Mouse (Mus musculus): ENCODE results near the gene Nell1.
A peak's percentile ranks its signal among the peaks of the same experiment; 100 is the strongest.

The Nell1 gene

DNA sequence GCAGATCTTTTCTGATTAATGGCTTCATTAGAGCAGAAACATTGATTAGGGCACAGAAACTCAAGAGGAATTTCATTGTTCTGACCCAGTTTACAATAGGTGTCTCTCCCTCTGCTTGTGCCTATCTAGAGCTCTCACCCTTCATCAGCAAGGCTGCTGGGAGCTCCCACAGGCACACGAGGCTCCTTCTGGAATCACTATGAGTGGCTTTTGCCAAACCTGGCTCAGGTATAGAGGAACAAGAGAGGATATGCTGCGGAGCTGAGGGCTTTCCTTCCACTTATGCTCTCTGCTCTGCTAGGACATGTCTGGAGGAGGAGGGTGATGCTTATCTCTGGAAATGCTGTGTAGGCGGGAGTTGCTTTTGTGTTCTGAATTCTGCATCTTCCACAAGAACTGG, 285.4 kb downstream of the Nell1 start:
- DNase-seq (ENCODE audit: low spot score in 2 of 2), result no peak

DNA sequence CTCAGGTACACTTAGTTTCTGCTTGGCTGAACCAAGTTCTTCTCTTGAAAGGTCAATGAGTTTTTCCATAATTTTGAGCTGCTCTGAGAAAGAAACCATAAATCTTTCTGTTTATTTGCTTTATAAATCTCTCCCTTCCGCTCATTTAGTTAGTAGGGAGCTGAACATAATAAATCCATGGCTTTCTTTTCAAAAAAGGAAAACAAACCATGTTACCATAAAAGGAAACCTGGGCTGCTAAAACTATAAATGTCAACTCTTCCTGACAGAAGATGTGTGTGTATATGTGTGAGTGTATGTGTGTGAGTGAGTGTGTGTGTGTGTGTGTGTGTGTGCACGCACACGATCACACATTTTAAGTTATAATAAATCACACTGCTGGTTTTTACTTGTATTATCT, 320.8 kb downstream of the Nell1 start:
- DNase-seq (ENCODE audit: low spot score in 2 of 2), result no peak

DNA sequence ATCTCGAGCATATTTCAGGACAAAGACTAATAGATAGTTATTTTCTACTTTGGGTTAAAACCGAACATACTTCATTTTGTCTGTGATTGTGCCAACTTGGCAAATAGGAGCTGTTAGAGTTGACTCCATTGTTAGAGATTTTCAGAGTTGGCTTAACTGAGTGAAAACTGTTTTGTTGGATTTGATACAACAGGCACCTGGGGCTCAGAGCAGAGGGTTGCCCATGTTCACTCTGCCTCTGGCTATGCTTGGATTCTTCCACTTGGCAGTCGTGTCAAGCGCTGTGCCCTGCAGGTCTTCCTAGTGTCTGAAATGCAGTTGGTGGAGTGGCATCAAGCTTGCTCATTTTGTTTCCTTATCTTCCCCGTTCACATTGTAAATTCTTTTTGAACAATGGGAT, 363.6 kb downstream of the Nell1 start:
- no peak for DNase-seq (ENCODE audit: low spot score in 2 of 2)

GRCm38 (mm10) chr7:50338757-50339156, 364.1 kb downstream of the Nell1 start:
- no peak for DNase-seq (ENCODE audit: low spot score in 2 of 2)

- DNase-seq (ENCODE audit: low spot score in 2 of 2), result no peak
Measured at GRCm38 (mm10) chr7:50351564-50351963, 376.9 kb downstream of the Nell1 start.

DNA sequence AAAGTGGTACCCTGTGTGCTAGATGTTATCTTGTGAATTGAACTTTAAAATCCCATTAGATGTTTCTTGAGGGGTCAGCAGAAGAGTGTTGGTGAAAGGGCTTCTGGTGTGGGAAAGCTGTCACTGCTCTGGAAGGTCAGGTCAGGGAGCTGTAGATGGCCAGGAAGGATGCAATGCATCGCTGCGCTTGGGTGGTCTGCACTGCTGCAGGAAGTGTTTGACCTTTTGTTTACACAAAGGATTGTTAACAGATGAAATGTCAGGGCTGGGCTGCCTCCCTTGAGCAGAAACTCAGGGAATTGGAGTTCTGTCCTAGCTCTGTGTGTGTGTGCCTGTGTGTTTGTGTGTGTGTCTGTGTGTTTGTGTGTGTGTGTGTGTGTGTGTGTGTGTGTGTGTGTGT, 382.5 kb downstream of the Nell1 start:
- no peak for DNase-seq (ENCODE audit: low spot score in 2 of 2)

GRCm38 (mm10) chr7:50362039-50362438, 387.4 kb downstream of the Nell1 start:
- no peak for DNase-seq (ENCODE audit: low spot score in 2 of 2)

GRCm38 (mm10) chr7:50374876-50375275, 400.2 kb downstream of the Nell1 start:
- DNase-seq (ENCODE audit: low spot score in 2 of 2), result peak; percentile 78 to 81

- no peak for DNase-seq (ENCODE audit: low spot score in 2 of 2)
Measured at GRCm38 (mm10) chr7:50410421-50410820, 435.8 kb downstream of the Nell1 start.

GRCm38 (mm10) chr7:50419976-50420375, 445.3 kb downstream of the Nell1 start:
- DNase-seq (ENCODE audit: low spot score in 2 of 2), result no peak

GRCm38 (mm10) chr7:50422422-50423195, 447.9 kb downstream of the Nell1 start:
- DNase-seq (ENCODE audit: low spot score in 2 of 2), result no peak

- no peak for DNase-seq (ENCODE audit: low spot score in 2 of 2)
Measured at GRCm38 (mm10) chr7:50429725-50430124, 455.1 kb downstream of the Nell1 start.

GRCm38 (mm10) chr7:50441237-50441636, 466.6 kb downstream of the Nell1 start:
- DNase-seq (ENCODE audit: low spot score in 2 of 2), result peak in 1 of 2 experiments; percentile 5

- no peak for DNase-seq (ENCODE audit: low spot score in 2 of 2)
Measured at GRCm38 (mm10) chr7:50447316-50447715, 472.7 kb downstream of the Nell1 start.

- no peak for DNase-seq (ENCODE audit: low spot score in 2 of 2)
Measured at GRCm38 (mm10) chr7:50467742-50468141, 493.1 kb downstream of the Nell1 start.

- no peak for DNase-seq (ENCODE audit: low spot score in 2 of 2)
Measured at GRCm38 (mm10) chr7:50470555-50470954, 495.9 kb downstream of the Nell1 start.

DNA sequence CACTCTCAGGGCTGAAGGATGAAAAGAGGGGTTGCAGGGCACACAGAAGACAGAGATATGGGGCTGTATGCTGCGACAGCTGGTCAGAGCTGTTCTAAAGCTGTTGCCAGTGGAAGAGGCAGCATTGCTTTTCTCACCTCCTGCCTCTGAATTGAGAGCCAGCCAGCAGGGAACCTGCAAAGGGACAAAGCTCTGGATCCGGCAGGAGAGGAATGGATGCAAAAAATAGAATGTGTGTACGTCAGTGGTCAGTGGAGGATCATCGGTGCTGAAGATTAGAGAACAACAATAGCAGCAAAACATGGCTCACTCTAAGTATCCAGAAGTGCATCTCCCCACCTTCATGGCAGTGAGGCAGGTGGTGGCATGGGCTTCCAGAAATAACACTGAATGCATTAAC, 507.3 kb downstream of the Nell1 start:
- DNase-seq (ENCODE audit: low spot score in 2 of 2), result peak; percentile 6 to 23

DNA sequence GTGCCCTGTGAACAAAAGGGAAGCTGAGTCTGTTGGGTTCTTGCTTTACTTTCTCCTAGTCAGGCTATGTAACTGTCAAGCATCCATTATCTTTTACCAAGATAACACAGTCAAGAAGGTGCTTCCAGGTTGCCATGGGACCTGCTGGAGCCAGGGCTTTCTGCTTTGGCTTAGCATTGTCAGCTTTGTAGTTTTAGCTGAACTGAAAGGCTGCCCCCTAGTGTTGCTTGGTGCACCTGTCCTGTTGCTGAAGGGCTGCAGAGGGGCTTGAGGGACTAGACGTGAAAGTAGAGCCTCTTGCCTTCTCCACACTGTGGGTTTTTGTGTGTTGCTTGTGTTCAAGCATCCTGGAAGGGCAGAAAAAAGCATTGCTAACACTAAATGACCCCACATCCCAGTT, 510.6 kb downstream of the Nell1 start:
- DNase-seq (ENCODE audit: low spot score in 2 of 2), result peak; percentile 27 to 49

DNA sequence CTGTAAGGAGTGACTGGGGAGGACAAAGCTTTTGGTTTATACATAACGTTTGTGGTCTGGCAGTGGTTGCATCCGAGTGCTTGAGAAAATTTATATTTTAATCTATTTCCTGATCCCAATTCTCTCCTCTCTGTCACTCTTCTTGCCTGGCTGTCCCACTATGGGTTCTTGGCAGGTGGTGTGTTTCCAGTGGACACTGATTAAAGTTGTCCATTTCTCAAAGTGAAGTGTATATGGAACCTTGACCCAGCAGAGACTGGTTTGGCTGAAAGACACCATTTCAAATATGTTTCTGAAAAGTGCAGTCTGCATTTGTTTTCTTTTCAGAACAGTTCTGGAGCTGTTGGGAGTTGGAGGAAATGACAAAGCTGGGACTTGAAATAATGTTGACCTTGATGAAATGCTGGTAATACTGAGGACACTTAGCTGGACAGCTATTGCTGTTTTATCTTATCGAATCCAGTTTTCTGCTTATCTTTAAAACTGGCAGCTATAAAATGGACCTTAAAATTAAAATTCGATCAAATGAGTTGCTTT, 512.3 kb downstream of the Nell1 start:
- DNase-seq (ENCODE audit: low spot score in 2 of 2), result no peak

GRCm38 (mm10) chr7:50501562-50501961, 526.9 kb downstream of the Nell1 start:
- DNase-seq (ENCODE audit: low spot score in 2 of 2), result no peak

DNA sequence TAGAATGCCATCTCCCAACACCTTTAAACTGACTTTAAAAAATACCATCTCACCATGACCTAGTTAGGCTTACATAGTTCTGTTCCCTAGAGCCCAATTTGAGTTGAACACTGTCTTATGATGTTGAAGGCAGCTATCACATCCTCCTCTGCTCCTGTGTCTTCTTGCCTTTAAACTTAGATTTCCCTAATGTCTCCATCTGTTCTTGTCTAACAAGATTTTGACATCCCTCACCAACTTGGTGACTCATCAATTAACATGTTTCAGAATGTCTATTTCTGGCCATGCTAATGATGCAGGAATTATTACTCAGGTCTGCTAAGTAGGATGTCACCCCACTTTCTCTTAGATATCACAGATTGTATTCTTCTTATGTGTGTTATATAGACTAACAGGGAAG, 532.4 kb downstream of the Nell1 start:
- DNase-seq (ENCODE audit: low spot score in 2 of 2), result no peak

DNA sequence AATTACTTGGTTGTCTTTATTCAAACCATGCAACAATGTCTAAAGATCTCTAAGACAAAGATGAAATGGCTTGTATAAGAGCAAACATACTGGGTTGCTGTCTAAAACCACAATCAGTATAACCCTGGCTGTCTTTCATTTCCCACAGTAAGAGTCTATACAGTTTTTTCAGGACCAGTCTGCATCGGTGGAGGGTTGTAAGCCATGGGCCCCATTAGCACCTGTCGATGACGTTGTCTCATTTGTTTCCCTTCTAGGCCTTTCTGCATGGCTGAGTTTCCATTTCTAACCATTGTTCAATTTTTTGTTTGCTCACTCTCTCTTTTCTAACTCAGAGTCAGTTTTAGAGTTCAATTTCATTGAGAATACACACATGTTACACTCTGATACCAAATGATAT, 540.2 kb downstream of the Nell1 start:
- DNase-seq (ENCODE audit: low spot score in 2 of 2), result no peak

GRCm38 (mm10) chr7:50516681-50517080, 542.0 kb downstream of the Nell1 start:
- no peak for DNase-seq (ENCODE audit: low spot score in 2 of 2)

GRCm38 (mm10) chr7:50543373-50543772, 568.7 kb downstream of the Nell1 start:
- DNase-seq (ENCODE audit: low spot score in 2 of 2), result no peak

All from right cerebral cortex, adult 2 months (tissue).